Mouse (Mus musculus) embryonic facial prominence, embryonic 10.5 days (tissue): ENCODE measurements around the gene Rabl2. TPM values are rescaled to one million over a fixed set of nuclear protein-coding genes. Genes with fewer than 3 reads are reported as not detected.

ENCODE experiments used
- DNase-seq: peaks from one replicate; pipeline ENCODE4 v3.0.0-alpha.2; 2017; ENCODE audit warnings: low spot score
- H3K27ac ChIP-seq: fragments of 300-500 bp; sonication (generic); replicated peaks from 2 replicates; pipeline ENCODE4 v1.5.1; 2016; ENCODE audit warnings: mild to moderate bottlenecking
- H3K27me3 ChIP-seq: fragments of 300-500 bp; sonication (generic); replicated peaks from 2 replicates; pipeline ENCODE4 v1.6.1; 2016; ENCODE audit warnings: low read depth, mild to moderate bottlenecking; ENCODE audit not compliant: poor library complexity, severe bottlenecking
- H3K36me3 ChIP-seq: fragments of 300-500 bp; sonication (generic); replicated peaks from 2 replicates; pipeline ENCODE4 v1.6.1; 2016; ENCODE audit warnings: mild to moderate bottlenecking, moderate library complexity
- H3K4me1 ChIP-seq: fragments of 300-500 bp; sonication (generic); 2 replicates; pipeline ENCODE4 v1.6.1; 2016
- H3K4me3 ChIP-seq: fragments of 300-500 bp; sonication (generic); 2 replicates; pipeline ENCODE4 v1.5.1; 2016; ENCODE audit warnings: mild to moderate bottlenecking, moderate library complexity
- H3K9me3 ChIP-seq: fragments of 300-500 bp; sonication (generic); 2 replicates; pipeline ENCODE4 v1.6.1; 2016; ENCODE audit warnings: mild to moderate bottlenecking
- WGBS: fragments of 180-500 bp; shearing (Covaris S2); methylation state at CpG from one replicate; pipeline ENCODE4 v1.1.7; 2016; 5-methylcytosine and 5-hydroxymethylcytosine counted together
- polyA plus RNA-seq: library from polyadenylated mRNA; unstranded; fragments of >200 nt; fragmentation: Nextera tagmentation; extraction: Ambion mirVana; gene quantifications from 2 replicates; pipeline ENCODE4 v1.2.1, GENCODE M21; 2016

Rabl2 gene
- polyA plus RNA-seq, 1 experiment from 2014 or later = 70.3 TPM

DNA sequence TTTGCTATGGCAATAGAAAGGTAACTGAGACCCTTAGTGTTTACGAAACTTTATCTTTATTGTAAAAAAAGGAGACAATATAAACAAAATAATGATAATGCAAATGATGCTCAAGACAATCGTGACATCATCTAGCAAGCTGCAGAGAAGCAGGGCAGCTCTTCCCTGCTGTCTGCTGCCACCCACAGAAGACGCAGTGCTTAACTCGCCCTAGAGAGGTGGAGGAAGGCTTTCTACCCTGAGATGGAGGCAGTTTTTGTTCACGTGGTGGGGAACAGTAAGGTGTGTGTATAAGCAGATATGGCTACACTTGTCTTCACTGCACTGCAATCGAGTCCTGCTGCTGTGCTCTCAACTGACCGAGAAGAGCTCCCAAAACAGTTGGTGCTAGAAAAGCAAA lies 9.2 kb downstream of the Rabl2 start:
- peaks cover 49% of the 10 kb centered on the region for H3K36me3 ChIP-seq
- H3K4me1 ChIP-seq = no peaks in the 10 kb centered on the region
- no peak for DNase-seq
- H3K9me3 ChIP-seq = no peaks in the 10 kb centered on the region
- no peak overlapping the region for H3K27ac ChIP-seq
- no peak overlapping the region for H3K4me3 ChIP-seq
- no peaks in the 10 kb centered on the region for H3K27me3 ChIP-seq
- 88% methylated on average over 7 of the region's 7 CpGs for WGBS

DNA sequence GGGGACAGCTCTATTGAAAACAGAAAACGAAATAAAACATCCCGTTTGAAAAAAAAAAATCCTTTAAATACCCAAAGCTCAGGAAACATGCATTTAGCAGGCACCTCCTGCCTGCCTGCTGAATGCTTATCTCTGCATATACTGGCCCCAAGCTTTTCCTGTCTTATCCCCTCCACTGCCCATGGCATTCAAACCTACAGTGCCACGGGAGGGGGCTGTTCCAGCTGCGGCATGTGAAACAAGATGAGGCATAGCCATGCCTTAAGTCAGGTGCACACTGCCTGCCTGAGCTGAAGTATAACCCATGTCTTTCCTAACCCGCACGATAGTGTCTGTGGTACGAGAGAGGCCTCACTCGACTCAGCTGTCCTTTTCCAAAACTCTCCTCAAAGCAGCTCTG lies 19.6 kb downstream of the Rabl2 start:
- no peak for DNase-seq
- Histone ChIP-seq H3K36me3 (no peaks in the 10 kb centered on the region), H3K4me3 (no peak overlapping the region), H3K4me1 (no peaks in the 10 kb centered on the region), H3K9me3 (no peaks in the 10 kb centered on the region), H3K27ac (no peak overlapping the region), H3K27me3 (no peaks in the 10 kb centered on the region)
- WGBS = 72% methylated on average over 8 of the region's 8 CpGs

DNA sequence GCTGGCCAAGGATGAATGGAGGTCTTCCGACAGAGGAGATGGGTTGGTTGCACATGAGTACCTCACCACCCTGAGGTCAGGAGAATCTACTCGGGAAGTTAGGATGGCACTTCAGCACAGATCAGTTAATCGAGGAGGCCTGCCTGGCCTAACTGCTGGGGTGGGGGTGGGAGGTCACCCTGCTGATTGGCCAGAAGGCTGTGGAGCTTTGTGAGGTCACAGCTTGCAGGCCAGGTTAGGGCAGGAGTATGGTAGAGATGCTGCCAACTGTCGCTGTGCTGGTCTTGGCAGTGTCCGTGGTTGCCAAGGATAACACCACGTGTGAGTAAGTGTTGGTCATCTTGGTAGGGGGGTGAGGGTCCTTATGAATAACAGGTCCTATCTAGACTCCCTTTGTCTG lies 23.6 kb downstream of the Rabl2 start, which contains the start of gene Acr:
Gene Acr, plus strand, starts transcription at position 213 of the 400 bp plus-strand sequence.
- Histone ChIP-seq H3K9me3 (no peaks in the 10 kb centered on the region), H3K4me3 (no peak within 1 kb of the TSS), H3K27ac (no peak within 1 kb of the TSS), H3K27me3 (no peaks in the 10 kb centered on the region), H3K36me3 (no peaks in the 10 kb centered on the region), H3K4me1 (no peaks in the 10 kb centered on the region)
- DNase-seq = no peak
- 80% methylated on average over 6 of the region's 6 CpGs for whole genome bisulfite sequencing

DNA sequence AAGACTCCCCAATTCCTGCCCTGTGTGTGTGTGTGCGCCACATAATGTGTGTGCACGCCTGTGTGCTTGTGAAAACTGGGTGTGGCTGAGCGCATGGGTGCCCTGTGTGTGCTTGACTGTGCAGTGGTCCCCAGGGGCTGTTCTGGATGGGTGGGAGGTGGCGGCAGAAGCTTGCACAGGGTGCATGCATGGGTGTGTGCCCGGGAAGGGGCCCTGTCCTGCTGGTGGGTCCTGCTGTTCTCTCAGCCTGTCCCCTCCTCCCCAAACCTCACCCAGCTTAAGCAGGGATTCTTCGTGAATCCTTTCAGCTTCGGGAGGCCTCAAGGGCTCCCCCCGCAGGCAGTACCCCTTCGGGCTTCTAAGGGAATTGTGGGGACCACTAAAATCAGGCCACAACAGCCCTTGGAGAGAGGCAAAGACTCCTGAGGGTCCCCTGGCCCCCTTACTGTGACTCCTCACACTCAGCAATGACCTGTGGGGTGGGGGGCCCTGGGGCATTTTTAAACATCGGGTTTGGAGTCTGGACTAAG lies 32.5 kb downstream of the Rabl2 start:
- H3K4me3 ChIP-seq = no peak overlapping the region
- peaks cover 37% of the 10 kb centered on the region for H3K4me1 ChIP-seq
- no peaks in the 10 kb centered on the region for H3K36me3 ChIP-seq
- no peaks in the 10 kb centered on the region for H3K9me3 ChIP-seq
- 36% methylated on average over 10 of the region's 10 CpGs for WGBS
- no peak overlapping the region for H3K27ac ChIP-seq
- DNase-seq = no peak
- H3K27me3 ChIP-seq = peaks cover 59% of the 10 kb centered on the region

GRCm38 (mm10) chr15:89557996-89558390 lies 33.7 kb downstream of the Rabl2 start:
- Histone ChIP-seq H3K4me3 (peak overlapping the region; percentile 51), H3K4me1 (peaks cover 37% of the 10 kb centered on the region), H3K36me3 (no peaks in the 10 kb centered on the region), H3K27me3 (peaks cover 60% of the 10 kb centered on the region), H3K9me3 (no peaks in the 10 kb centered on the region), H3K27ac (no peak overlapping the region; the same call in 1 of the 2 replicates)
- whole genome bisulfite sequencing = 2% methylated on average over 34 of the region's 34 CpGs
- DNase-seq = peak; percentile 52

- 11% methylated on average over 40 of the region's 40 CpGs for WGBS
- no peak overlapping the region for H3K27ac ChIP-seq
- peaks cover 37% of the 10 kb centered on the region for H3K4me1 ChIP-seq
- peaks cover 60% of the 10 kb centered on the region for H3K27me3 ChIP-seq
- no peaks in the 10 kb centered on the region for H3K9me3 ChIP-seq
- peak; percentile 34 for DNase-seq
- H3K36me3 ChIP-seq = no peaks in the 10 kb centered on the region
- peak overlapping the region; percentile 51 for H3K4me3 ChIP-seq
These were observed 34.3 kb downstream of the Rabl2 start for GRCm38 (mm10) chr15:89557179-89557995.

- no peak overlapping the region for H3K27ac ChIP-seq
- DNase-seq = peak; percentile 67
- no peaks in the 10 kb centered on the region for H3K9me3 ChIP-seq
- peak overlapping the region; percentile 51 for H3K4me3 ChIP-seq
- peaks cover 37% of the 10 kb centered on the region for H3K4me1 ChIP-seq
- peaks cover 60% of the 10 kb centered on the region for H3K27me3 ChIP-seq
- WGBS = 24% methylated on average over 23 of the region's 23 CpGs
- H3K36me3 ChIP-seq = no peaks in the 10 kb centered on the region; the same call in 1 of the 2 replicates
These were observed 35.1 kb downstream of the Rabl2 start for GRCm38 (mm10) chr15:89556401-89557178.

- H3K4me1 ChIP-seq = peaks cover 34% of the 10 kb centered on the region
- no peak for DNase-seq
- no peak overlapping the region for H3K4me3 ChIP-seq
- peaks cover 3% of the 10 kb centered on the region; the same call in 1 of the 2 replicates for H3K36me3 ChIP-seq
- no peaks in the 10 kb centered on the region for H3K9me3 ChIP-seq
- H3K27me3 ChIP-seq = peaks cover 59% of the 10 kb centered on the region
- 87% methylated on average over 6 of the region's 6 CpGs for WGBS
- H3K27ac ChIP-seq = no peak overlapping the region
These were observed 36.1 kb downstream of the Rabl2 start for GRCm38 (mm10) chr15:89555591-89555990.

- peaks cover 20% of the 10 kb centered on the region; the same call in 1 of the 2 replicates for H3K36me3 ChIP-seq
- WGBS = 81% methylated on average over 1 of the region's 1 CpGs
- H3K9me3 ChIP-seq = no peaks in the 10 kb centered on the region
- H3K4me3 ChIP-seq = no peak overlapping the region
- DNase-seq = no peak
- H3K4me1 ChIP-seq = peaks cover 29% of the 10 kb centered on the region
- peaks cover 67% of the 10 kb centered on the region for H3K27me3 ChIP-seq
- no peak overlapping the region for H3K27ac ChIP-seq
These were observed 40.0 kb downstream of the Rabl2 start for GRCm38 (mm10) chr15:89551733-89552132.

GRCm38 (mm10) chr15:89550506-89550905 lies 41.2 kb downstream of the Rabl2 start:
- Histone ChIP-seq H3K4me3 (no peak overlapping the region), H3K9me3 (no peaks in the 10 kb centered on the region), H3K27ac (no peak overlapping the region), H3K4me1 (peaks cover 20% of the 10 kb centered on the region), H3K36me3 (peaks cover 33% of the 10 kb centered on the region), H3K27me3 (peaks cover 67% of the 10 kb centered on the region)
- DNase-seq = no peak
- 91% methylated on average over 8 of the region's 8 CpGs for WGBS

- Histone ChIP-seq H3K27me3 (peaks cover 58% of the 10 kb centered on the region), H3K4me1 (peaks cover 20% of the 10 kb centered on the region), H3K4me3 (peak overlapping the region; percentile 55), H3K9me3 (no peaks in the 10 kb centered on the region), H3K27ac (no peak overlapping the region; the same call in 1 of the 2 replicates), H3K36me3 (peaks cover 45% of the 10 kb centered on the region)
- 41% methylated on average over 11 of the region's 11 CpGs for WGBS
- no peak for DNase-seq
These were observed 42.9 kb downstream of the Rabl2 start for GRCm38 (mm10) chr15:89548837-89549236.

DNA sequence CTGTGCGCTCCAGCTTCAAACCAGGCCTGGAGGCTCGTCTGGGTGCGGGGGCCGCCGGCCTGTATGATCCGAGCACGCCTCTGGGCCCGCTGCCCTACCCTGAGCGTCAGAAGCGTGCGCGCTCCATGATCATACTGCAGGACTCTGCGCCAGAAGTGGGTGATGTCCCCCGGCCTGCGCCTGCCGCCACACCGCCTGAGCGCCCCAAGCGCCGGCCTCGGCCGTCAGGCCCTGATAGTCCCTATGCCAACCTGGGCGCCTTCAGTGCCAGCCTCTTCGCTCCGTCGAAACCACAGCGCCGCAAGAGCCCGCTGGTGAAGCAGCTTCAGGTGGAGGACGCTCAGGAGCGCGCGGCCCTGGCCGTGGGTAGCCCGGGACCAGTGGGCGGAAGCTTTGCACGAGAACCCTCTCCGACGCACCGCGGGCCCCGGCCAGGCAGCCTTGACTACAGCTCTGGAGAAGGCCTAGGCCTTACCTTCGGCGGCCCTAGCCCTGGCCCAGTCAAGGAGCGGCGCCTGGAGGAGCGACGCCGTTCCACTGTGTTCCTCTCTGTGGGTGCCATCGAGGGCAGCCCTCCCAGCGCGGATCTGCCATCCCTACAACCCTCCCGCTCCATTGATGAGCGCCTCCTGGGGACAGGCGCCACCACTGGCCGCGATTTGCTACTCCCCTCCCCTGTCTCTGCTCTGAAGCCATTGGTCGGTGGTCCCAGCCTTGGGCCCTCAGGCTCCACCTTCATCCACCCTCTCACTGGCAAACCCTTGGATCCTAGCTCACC lies 43.7 kb downstream of the Rabl2 start:
- Histone ChIP-seq H3K4me3 (peak overlapping the region; percentile 55), H3K27ac (peak overlapping the region; percentile 72; the same call in 1 of the 2 replicates), H3K4me1 (peaks cover 20% of the 10 kb centered on the region), H3K27me3 (peaks cover 58% of the 10 kb centered on the region), H3K9me3 (0 out of 2 replicates have a peak, but pooled peaks cover 2% of the 10 kb centered on the region), H3K36me3 (peaks cover 53% of the 10 kb centered on the region)
- peak; percentile 82 for DNase-seq
- 11% methylated on average over 58 of the region's 58 CpGs for WGBS
